Mouse (Mus musculus) liver, adult 2 months (tissue): ENCODE results near the gene Smgc.

Experiments
- CTCF ChIP-seq: fragments of 200-500 bp; IDR thresholded peaks from 2 replicates; pipeline ENCODE4 v1.5.1; 2011; ENCODE audit warnings: low read depth, low read length, control low read depth
- POLR2A ChIP-seq: fragments of 200-500 bp; IDR thresholded peaks from 2 replicates; pipeline ENCODE4 v1.6.1; 2011; ENCODE audit warnings: low read length, control low read depth; ENCODE audit not compliant: insufficient read depth; ENCODE audit errors: extremely low read depth

- no peak for TF ChIP-seq CTCF
- no peak for TF ChIP-seq POLR2A
Observed at GRCm38 (mm10) chr15:91806463-91806862, 31.6 kb upstream of the Smgc start.
